Mouse (Mus musculus) limb, embryonic 15.5 days (tissue): Measurements from ENCODE around the gene St3gal6. TPM values are rescaled to one million over a fixed set of nuclear protein-coding genes. Genes with fewer than 3 reads are reported as not detected.

ENCODE experiments used
- ATAC-seq: fragments of 200-750 bp; cut with Nextera tagmentation; 2 replicates; pipeline ENCODE4 v1.8.0; 2017; ENCODE audit warnings: low read depth, moderate TSS enrichment; ENCODE audit not compliant: insufficient number of reproducible peaks, low FRiP score, low TSS enrichment
- H3K27ac ChIP-seq: fragments of 300-500 bp; sonication (generic); 2 replicates; pipeline ENCODE4 v1.5.1; 2015; ENCODE audit warnings: moderate library complexity, mild to moderate bottlenecking, inconsistent platforms
- H3K27me3 ChIP-seq: fragments of 300-500 bp; sonication (generic); 2 replicates; pipeline ENCODE4 v1.6.1; 2015; ENCODE audit warnings: inconsistent platforms
- H3K36me3 ChIP-seq: fragments of 300-500 bp; sonication (generic); 2 replicates; pipeline ENCODE4 v1.6.1; 2015; ENCODE audit warnings: inconsistent platforms
- H3K4me1 ChIP-seq: fragments of 300-500 bp; sonication (generic); 2 replicates; pipeline ENCODE4 v1.6.1; 2015; ENCODE audit warnings: inconsistent platforms
- H3K4me2 ChIP-seq: fragments of 300-500 bp; sonication (generic); 2 replicates; pipeline ENCODE4 v1.6.1; 2015; ENCODE audit warnings: mild to moderate bottlenecking, inconsistent platforms
- H3K4me3 ChIP-seq: fragments of 300-500 bp; sonication (generic); 2 replicates; pipeline ENCODE4 v1.5.1; 2015; ENCODE audit warnings: mild to moderate bottlenecking, inconsistent platforms
- H3K9ac ChIP-seq: fragments of 300-500 bp; sonication (generic); 2 replicates; pipeline ENCODE4 v1.6.1; 2015; ENCODE audit warnings: inconsistent platforms
- H3K9me3 ChIP-seq: fragments of 300-500 bp; sonication (generic); 2 replicates; pipeline ENCODE4 v1.6.1; 2016; ENCODE audit warnings: inconsistent platforms
- WGBS: fragments of 180-500 bp; shearing (Covaris S2); methylation state at CpG from one replicate; pipeline ENCODE4 v1.1.7; 2015; 5-methylcytosine and 5-hydroxymethylcytosine counted together
- polyA plus RNA-seq: library from polyadenylated mRNA; unstranded; fragments of >200 nt; fragmentation: Nextera tagmentation; extraction: Ambion mirVana; gene quantifications from 2 replicates; pipeline ENCODE4 v1.2.1, GENCODE M21; 2015

Gene St3gal6
- polyA plus RNA-seq, 1 experiment from 2014 or later = 16.0 TPM

- no peak overlapping the region for H3K4me3 ChIP-seq
- no peak overlapping the region for H3K4me2 ChIP-seq
- no peak for ATAC-seq
- H3K27me3 ChIP-seq = no peaks in the 10 kb centered on the region
- H3K36me3 ChIP-seq = no peaks in the 10 kb centered on the region
- no peak overlapping the region for H3K27ac ChIP-seq
- 81% methylated on average over 9 of the region's 9 CpGs for WGBS
- H3K9ac ChIP-seq = no peak overlapping the region
- H3K9me3 ChIP-seq = no peaks in the 10 kb centered on the region
- H3K4me1 ChIP-seq = peaks cover 11% of the 10 kb centered on the region; the same call in 1 of the 2 replicates
Observed at GRCm38 (mm10) chr16:58497886-58498713, 25.9 kb downstream of the St3gal6 start.

- Histone ChIP-seq H3K9ac (no peak overlapping the region), H3K36me3 (no peaks in the 10 kb centered on the region; the same call in 1 of the 2 replicates), H3K9me3 (no peaks in the 10 kb centered on the region), H3K4me1 (peaks cover 5% of the 10 kb centered on the region; the same call in 1 of the 2 replicates), H3K27me3 (no peaks in the 10 kb centered on the region), H3K4me3 (no peak overlapping the region), H3K4me2 (no peak overlapping the region), H3K27ac (no peak overlapping the region)
- ATAC-seq = no peak
Observed at GRCm38 (mm10) chr16:58496791-58497190, 27.3 kb downstream of the St3gal6 start.

- Histone ChIP-seq H3K27me3 (no peaks in the 10 kb centered on the region), H3K9ac (no peak overlapping the region), H3K36me3 (peaks cover 18% of the 10 kb centered on the region), H3K4me3 (no peak overlapping the region), H3K4me2 (no peak overlapping the region), H3K27ac (no peak overlapping the region), H3K4me1 (no peaks in the 10 kb centered on the region), H3K9me3 (no peaks in the 10 kb centered on the region)
- 81% methylated on average over 6 of the region's 6 CpGs for WGBS
- no peak for ATAC-seq
Observed at GRCm38 (mm10) chr16:58487861-58488260, 36.2 kb downstream of the St3gal6 start.

GRCm38 (mm10) chr16:58482296-58482695 lies 41.7 kb downstream of the St3gal6 start:
- 55% methylated on average over 3 of the region's 3 CpGs for WGBS
- ATAC-seq = no peak
- no peak overlapping the region for H3K4me3 ChIP-seq
- H3K36me3 ChIP-seq = peaks cover 23% of the 10 kb centered on the region
- no peak overlapping the region for H3K9ac ChIP-seq
- H3K27ac ChIP-seq = no peak overlapping the region
- no peaks in the 10 kb centered on the region for H3K4me1 ChIP-seq
- H3K27me3 ChIP-seq = no peaks in the 10 kb centered on the region
- H3K9me3 ChIP-seq = no peaks in the 10 kb centered on the region
- no peak overlapping the region for H3K4me2 ChIP-seq

- Histone ChIP-seq H3K4me1 (no peaks in the 10 kb centered on the region), H3K4me3 (no peak overlapping the region), H3K36me3 (peaks cover 19% of the 10 kb centered on the region), H3K9ac (no peak overlapping the region), H3K27me3 (no peaks in the 10 kb centered on the region), H3K4me2 (no peak overlapping the region), H3K9me3 (no peaks in the 10 kb centered on the region), H3K27ac (no peak overlapping the region)
- no peak for ATAC-seq
- WGBS = 74% methylated on average over 5 of the region's 5 CpGs
Observed at GRCm38 (mm10) chr16:58481906-58482270, 42.2 kb downstream of the St3gal6 start.

GRCm38 (mm10) chr16:58481219-58481905 lies 42.7 kb downstream of the St3gal6 start:
- WGBS = 68% methylated on average over 9 of the region's 9 CpGs
- Histone ChIP-seq H3K27me3 (no peaks in the 10 kb centered on the region), H3K4me1 (no peaks in the 10 kb centered on the region), H3K4me3 (no peak overlapping the region), H3K9ac (no peak overlapping the region), H3K27ac (no peak overlapping the region), H3K9me3 (no peaks in the 10 kb centered on the region), H3K36me3 (peaks cover 19% of the 10 kb centered on the region), H3K4me2 (no peak overlapping the region)
- ATAC-seq = 0 out of 2 replicates have a peak, but pooled peaks have one; percentile 31

- Histone ChIP-seq H3K27ac (no peak overlapping the region), H3K9me3 (no peaks in the 10 kb centered on the region), H3K27me3 (no peaks in the 10 kb centered on the region), H3K4me3 (no peak overlapping the region), H3K9ac (no peak overlapping the region), H3K4me1 (no peaks in the 10 kb centered on the region), H3K4me2 (no peak overlapping the region), H3K36me3 (peaks cover 24% of the 10 kb centered on the region)
- WGBS = 80% methylated on average over 4 of the region's 4 CpGs
- ATAC-seq = no peak
Observed at GRCm38 (mm10) chr16:58479898-58480448, 44.1 kb downstream of the St3gal6 start.

- no peaks in the 10 kb centered on the region for H3K9me3 ChIP-seq
- H3K4me2 ChIP-seq = no peak overlapping the region
- no peaks in the 10 kb centered on the region for H3K27me3 ChIP-seq
- peaks cover 33% of the 10 kb centered on the region for H3K36me3 ChIP-seq
- no peak overlapping the region for H3K27ac ChIP-seq
- no peak overlapping the region for H3K4me3 ChIP-seq
- WGBS = 52% methylated on average over 2 of the region's 2 CpGs
- no peaks in the 10 kb centered on the region for H3K4me1 ChIP-seq
- no peak overlapping the region for H3K9ac ChIP-seq
- no peak for ATAC-seq
Observed at GRCm38 (mm10) chr16:58476363-58476762, 47.7 kb downstream of the St3gal6 start.

- Histone ChIP-seq H3K36me3 (peaks cover 31% of the 10 kb centered on the region), H3K9ac (no peak overlapping the region), H3K27ac (no peak overlapping the region), H3K9me3 (no peaks in the 10 kb centered on the region), H3K27me3 (no peaks in the 10 kb centered on the region), H3K4me3 (no peak overlapping the region), H3K4me2 (no peak overlapping the region), H3K4me1 (no peaks in the 10 kb centered on the region)
- ATAC-seq = no peak
- WGBS = 82% methylated on average over 3 of the region's 3 CpGs
Observed at GRCm38 (mm10) chr16:58475544-58476154, 48.4 kb downstream of the St3gal6 start.

GRCm38 (mm10) chr16:58474875-58475274 lies 49.2 kb downstream of the St3gal6 start:
- H3K36me3 ChIP-seq = peaks cover 33% of the 10 kb centered on the region
- H3K4me3 ChIP-seq = no peak overlapping the region
- no peak overlapping the region for H3K27ac ChIP-seq
- H3K9me3 ChIP-seq = no peaks in the 10 kb centered on the region
- no peak overlapping the region for H3K4me2 ChIP-seq
- 63% methylated on average over 3 of the region's 3 CpGs for WGBS
- no peak for ATAC-seq
- no peak overlapping the region for H3K9ac ChIP-seq
- H3K27me3 ChIP-seq = no peaks in the 10 kb centered on the region
- H3K4me1 ChIP-seq = no peaks in the 10 kb centered on the region

GRCm38 (mm10) chr16:58470841-58471240 lies 53.2 kb downstream of the St3gal6 start:
- Histone ChIP-seq H3K4me3 (no peak overlapping the region), H3K4me1 (no peaks in the 10 kb centered on the region), H3K4me2 (no peak overlapping the region), H3K9ac (no peak overlapping the region), H3K9me3 (no peaks in the 10 kb centered on the region), H3K36me3 (peaks cover 40% of the 10 kb centered on the region), H3K27me3 (no peaks in the 10 kb centered on the region), H3K27ac (no peak overlapping the region)
- WGBS = 87% methylated on average over 4 of the region's 4 CpGs
- ATAC-seq = no peak

GRCm38 (mm10) chr16:58470061-58470460 lies 54.0 kb downstream of the St3gal6 start:
- Histone ChIP-seq H3K27ac (no peak overlapping the region), H3K36me3 (peaks cover 45% of the 10 kb centered on the region), H3K9me3 (no peaks in the 10 kb centered on the region), H3K4me1 (no peaks in the 10 kb centered on the region), H3K9ac (no peak overlapping the region), H3K4me3 (no peak overlapping the region), H3K27me3 (no peaks in the 10 kb centered on the region), H3K4me2 (no peak overlapping the region)
- WGBS = 82% methylated on average over 8 of the region's 8 CpGs
- ATAC-seq = no peak
